Mouse (Mus musculus) neural tube, postnatal 0 days (tissue): ENCODE data around the gene Terb1. TPM values are rescaled to one million over a fixed set of nuclear protein-coding genes. Genes with fewer than 3 reads are reported as not detected.

Experiments used
- polyA plus RNA-seq: library from polyadenylated mRNA; unstranded; fragments of >200 nt; fragmentation: Nextera tagmentation; extraction: Ambion mirVana; gene quantifications from 2 replicates; pipeline ENCODE4 v1.2.1, GENCODE M21; 2015

Gene Terb1
- 0.75 and 0.86 TPM in 2 replicates for polyA plus RNA-seq

GRCm38 (mm10) chr8:104509061-104510006 lies at the start of gene Terb1:
Gene Terb1 (minus strand): TSS chr8:104509910.

GRCm38 (mm10) chr8:104533971-104534778 lies 24.5 kb upstream of the Terb1 start, which contains the start of the genes Nae1 and Car7:
Gene Nae1 (minus strand): TSS chr8:104534637.
Gene Car7 (plus strand): TSS chr8:104534689.

DNA sequence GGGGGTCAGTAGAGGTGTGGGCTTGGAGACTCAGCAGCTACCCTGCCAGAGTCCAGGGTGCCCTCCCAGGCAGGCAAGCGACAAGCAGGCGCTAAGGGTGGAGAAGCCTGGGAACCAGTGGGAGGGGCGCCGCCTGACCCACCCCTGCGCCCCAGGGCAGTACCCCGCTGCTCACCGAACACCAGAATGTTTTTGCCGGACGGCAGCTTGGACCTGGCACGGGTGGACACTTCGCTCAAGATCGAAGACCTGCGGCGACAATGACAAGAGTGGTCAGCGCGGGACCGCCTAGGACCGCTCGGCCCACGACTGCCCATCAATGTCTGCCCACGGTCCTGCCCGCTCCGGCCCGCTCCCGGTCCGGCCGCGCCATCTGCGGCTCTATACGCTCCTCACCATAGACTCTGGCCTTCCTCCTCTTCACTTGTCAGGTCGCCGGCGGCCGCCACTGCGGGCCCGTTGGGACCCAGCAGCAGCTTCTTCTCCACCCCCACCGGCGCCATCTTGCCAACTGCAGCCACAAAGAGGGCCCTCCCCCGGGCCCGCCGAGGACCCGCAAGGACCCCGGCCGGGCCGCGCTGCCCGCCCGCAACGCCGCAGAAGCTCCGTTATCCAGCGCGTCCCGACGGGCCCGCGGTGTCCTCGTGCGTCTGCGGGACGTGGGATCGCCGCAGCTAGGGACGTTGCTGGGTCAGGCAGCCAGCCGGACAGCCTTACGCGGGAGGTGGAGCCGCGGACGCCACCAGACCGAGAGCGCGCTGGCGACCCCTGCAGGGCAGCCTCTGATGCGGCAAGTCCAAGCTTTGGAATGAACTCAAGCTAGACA lies 67.2 kb downstream of the Terb1 start, which contains the start of gene Dync1li2:
TSS of gene Dync1li2 (minus strand) at position 749 of the 826 bp plus-strand sequence.

Other genes starting within 250 kb of the Terb1 start
- gene Cmtm2a, start 216.7 kb downstream of the Terb1 start, polyA plus RNA-seq: not detected in 2 replicates
- gene Gm45711, start 199.8 kb downstream of the Terb1 start, polyA plus RNA-seq: not detected in 2 replicates
- gene Cmtm1, start 199.8 kb downstream of the Terb1 start, polyA plus RNA-seq: not detected in 2 replicates
- gene Gm11020, start 188.3 kb downstream of the Terb1 start, polyA plus RNA-seq: not detected in 2 replicates
- gene Cmtm2b, start 187.7 kb downstream of the Terb1 start, polyA plus RNA-seq: not detected in 2 replicates
- 42.9 and 43.7 TPM in 2 replicates for gene Cmtm3, start 170.5 kb downstream of the Terb1 start, polyA plus RNA-seq
- 3.6 TPM in 2 replicates for gene Cmtm4, start 114.1 kb downstream of the Terb1 start, polyA plus RNA-seq
- gene Dync1li2, start 66.9 kb downstream of the Terb1 start, polyA plus RNA-seq: 64.4 and 64.5 TPM in 2 replicates
- gene Nae1, start 24.7 kb upstream of the Terb1 start, polyA plus RNA-seq: 80.8 and 85.7 TPM in 2 replicates
- 2.8 and 3.6 TPM in 2 replicates for gene Car7, start 24.8 kb upstream of the Terb1 start, polyA plus RNA-seq
- 14.1 and 15.3 TPM in 2 replicates for gene Pdp2, start 81.5 kb upstream of the Terb1 start, polyA plus RNA-seq
- not detected in 2 replicates for gene Cdh16, start 114.5 kb upstream of the Terb1 start, polyA plus RNA-seq
- gene Rrad, start 121.4 kb upstream of the Terb1 start, polyA plus RNA-seq: 3.8 and 4.9 TPM in 2 replicates
- 107 and 112 TPM in 2 replicates for gene Ciao2b, start 132.1 kb upstream of the Terb1 start, polyA plus RNA-seq
- gene Ces2a, start 224.1 kb upstream of the Terb1 start, polyA plus RNA-seq: not detected in 2 replicates